Mouse (Mus musculus) spleen, adult 18-20 months (tissue): Measurements from ENCODE around the gene Higd1a.

ENCODE experiments used
- DNase-seq, 2 experiments: peaks; one replicate each; pipeline ENCODE4 v3.0.0; 2022; ENCODE audit warnings: mixed read lengths in 2 of 2

The Higd1a gene

DNA sequence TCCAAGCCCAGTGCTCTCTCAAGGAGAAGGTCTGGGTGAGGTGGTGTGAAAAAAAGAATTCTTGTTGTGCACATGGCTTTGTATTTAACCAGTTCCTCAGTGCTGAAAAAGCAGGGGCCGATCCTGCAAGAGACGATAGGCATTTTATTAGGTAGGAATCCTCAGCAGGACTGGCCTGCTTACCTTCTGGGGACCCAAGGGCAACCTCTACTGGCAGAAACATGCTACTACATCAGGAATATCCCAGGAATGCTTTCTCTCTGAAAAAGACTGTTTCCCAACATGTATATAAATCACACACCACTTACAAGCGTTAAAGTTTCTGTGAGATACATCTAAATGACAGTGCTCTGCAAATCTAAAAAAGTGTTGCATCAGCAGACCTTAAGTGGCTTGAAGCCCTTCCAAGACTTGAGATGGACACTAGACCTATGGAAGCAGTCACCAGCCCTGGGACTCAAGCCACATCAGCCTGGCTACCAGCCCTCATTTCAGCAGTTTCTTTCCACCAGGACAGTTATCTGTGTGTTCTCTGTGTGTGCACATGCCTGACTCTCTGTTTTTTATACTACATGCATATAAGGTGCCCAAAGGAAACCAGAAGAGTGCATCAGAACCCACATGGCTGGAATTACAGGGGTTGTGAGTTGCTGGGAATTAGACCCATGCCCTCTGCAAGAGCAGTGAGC, 19.0 kb upstream of the Higd1a start:
- DNase-seq: no peak

GRCm38 (mm10) chr9:121873578-121873977, 15.4 kb upstream of the Higd1a start:
- DNase-seq: no peak

GRCm38 (mm10) chr9:121872062-121872683, 14.0 kb upstream of the Higd1a start:
- DNase-seq: no peak

GRCm38 (mm10) chr9:121869973-121870515, 11.9 kb upstream of the Higd1a start:
- no peak for DNase-seq

DNA sequence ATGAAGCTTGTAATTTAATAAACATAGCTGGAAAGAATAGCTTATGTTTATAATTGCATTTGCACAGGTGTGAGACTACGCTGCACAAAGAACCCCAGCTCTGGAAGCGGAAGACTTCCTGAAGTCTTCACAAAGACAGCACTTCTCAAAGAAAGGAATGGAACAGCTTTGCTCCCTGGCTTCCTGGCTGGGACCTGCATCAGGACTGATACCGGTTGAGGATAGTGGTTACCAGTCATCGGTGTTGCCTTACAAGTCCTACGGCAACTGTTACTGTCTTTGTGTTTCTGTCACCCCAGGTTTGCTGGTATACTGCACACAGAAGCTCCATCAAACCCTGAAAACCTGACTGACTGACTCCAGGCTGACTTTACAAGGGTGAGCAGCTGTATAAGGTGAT, 11.3 kb upstream of the Higd1a start:
- DNase-seq: no peak

DNA sequence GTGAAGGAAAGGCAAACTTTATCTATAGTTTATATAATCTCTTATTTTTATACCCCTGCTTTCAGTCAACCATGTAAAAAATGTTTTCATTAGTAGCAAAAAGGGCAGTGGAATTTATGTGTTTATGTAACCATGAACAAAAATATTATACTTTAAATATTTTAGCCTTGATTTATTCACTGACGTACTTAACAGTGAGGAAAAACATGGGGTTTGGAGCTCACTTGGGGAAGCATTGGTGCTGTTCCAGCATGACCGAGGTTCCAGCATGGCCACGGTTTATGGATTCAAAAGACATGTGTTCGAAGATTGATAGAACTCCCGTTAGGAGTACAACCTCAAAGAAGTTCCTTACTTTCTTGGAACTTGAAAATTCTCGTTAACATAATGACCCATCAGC, 10.1 kb upstream of the Higd1a start:
- DNase-seq: no peak

- DNase-seq: no peak
These were observed 9.5 kb upstream of the Higd1a start for GRCm38 (mm10) chr9:121867632-121868031.

DNA sequence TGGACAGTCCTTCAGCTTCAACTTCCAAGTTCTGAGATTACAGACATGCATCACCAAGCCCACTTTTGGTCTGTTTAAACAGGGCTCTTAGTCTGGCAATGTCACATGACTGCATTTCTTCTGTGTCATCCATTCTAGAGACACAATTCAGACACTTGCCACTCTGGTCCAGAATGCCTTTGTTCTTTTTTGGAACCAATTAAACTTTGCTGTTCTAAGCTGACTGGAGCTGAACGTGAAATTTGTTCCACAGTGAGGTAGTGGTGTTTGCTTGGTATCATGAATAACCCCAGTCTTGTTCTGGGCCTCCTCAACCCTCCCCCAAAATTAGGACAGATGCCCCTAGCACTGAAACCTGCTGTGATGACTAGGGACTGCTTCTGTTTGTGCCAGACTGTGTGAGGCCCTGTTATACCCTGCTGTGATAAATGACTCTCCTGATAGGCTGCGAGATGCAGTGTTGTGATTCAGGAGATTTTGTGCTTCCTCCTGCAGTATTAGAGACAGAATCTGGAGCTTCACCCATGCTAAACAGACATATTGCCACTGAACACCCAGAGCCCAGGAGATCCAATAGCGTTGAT, 7.4 kb upstream of the Higd1a start:
- no peak for DNase-seq

- DNase-seq: no peak
These were observed 6.7 kb upstream of the Higd1a start for GRCm38 (mm10) chr9:121864837-121865236.

DNA sequence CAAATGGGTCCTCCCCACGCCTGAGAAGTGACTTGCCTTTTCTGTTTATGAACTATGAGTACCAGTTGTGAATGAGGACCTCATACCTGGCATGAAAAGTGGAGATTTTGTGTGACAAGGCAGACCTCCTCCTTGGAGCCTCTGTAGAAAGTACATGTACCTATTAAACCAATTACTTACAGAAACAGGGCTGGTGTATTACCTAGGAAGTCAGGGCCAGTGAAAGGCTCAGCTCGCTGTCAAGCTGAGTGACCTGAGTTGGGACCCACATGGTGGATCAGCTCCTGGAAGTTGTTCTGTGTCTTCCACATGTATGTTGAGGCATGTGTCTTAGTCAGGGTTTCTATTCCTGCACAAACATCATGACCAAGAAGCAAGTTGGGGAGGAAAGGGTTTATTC, 2.8 kb upstream of the Higd1a start:
- DNase-seq: no peak

DNA sequence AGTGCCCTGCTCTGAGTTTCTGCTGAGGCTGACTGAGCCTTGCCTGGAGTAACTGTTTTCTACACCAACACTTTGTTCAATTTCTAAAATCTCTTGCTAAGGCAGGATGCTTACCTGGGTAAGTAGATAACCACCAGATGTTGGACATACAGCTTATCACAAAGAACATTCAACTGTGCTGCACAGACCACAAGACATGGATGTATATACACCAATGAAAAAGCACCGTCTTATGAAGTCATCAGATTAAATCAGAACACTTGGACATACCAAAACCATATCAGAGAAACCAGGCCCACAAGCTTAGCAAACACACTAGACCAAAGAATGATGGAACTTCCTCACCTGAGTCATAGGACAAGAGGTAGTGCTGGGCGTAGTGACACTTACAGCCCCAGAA, 1.2 kb upstream of the Higd1a start:
- no peak for DNase-seq

DNA sequence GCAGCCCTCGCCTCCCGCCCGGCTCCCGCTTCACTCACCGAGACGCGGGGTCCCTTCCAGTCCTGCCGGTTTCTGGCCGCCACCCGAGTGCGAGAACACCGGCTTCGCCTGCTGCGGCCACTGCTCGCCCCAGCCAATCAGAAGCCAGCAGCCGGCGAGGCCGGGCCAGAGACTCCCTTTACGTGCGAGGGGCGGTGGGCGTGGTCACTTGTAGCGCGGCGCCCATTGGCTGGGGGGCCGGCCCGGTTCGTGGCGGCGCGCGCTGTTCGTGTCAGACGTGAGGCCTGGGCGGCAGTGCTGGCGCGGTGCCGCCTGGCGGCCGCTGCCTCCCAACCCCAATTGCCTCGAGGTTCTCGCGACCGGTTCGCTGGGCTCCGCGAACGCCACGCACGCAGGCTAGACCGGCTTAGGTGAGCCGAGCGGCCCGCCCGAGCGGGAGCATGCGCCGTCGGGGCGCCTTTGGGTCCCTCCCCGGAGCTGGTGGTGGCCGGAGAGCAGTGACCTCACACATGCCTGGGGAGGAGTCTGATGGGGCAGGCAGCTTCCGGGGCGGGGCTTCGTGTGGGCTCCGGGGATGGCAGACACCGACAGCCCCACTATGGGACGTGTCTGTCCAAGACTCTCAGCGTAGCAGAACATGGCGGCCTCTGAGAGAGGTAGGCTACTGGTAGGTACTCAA, 549 bp downstream of the Higd1a start:
- DNase-seq: peak; percentile 96 to 98

- no peak for DNase-seq
These were observed 1.3 kb downstream of the Higd1a start for GRCm38 (mm10) chr9:121856649-121857416.

DNA sequence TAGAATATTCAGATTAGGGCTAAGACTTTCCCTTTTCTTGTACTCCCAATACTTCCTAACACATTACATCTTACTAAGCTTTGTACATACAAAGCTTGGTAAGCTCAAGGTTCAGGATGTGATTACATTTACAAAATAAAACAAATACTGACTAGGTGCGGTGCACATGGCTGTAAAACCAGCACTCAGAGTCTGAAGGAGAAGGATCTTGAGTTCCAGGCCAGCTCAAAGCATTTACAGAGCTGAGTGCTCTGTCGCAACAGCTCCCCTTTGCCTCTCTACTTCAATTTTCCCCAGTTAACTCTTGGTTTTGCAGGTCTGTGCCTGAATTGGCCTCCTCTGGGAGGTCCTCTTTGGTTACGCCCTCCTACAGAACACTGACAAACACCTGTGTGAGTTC, 3.9 kb downstream of the Higd1a start:
- no peak for DNase-seq

- no peak for DNase-seq
These were observed 10.3 kb downstream of the Higd1a start for GRCm38 (mm10) chr9:121847842-121848241.

DNA sequence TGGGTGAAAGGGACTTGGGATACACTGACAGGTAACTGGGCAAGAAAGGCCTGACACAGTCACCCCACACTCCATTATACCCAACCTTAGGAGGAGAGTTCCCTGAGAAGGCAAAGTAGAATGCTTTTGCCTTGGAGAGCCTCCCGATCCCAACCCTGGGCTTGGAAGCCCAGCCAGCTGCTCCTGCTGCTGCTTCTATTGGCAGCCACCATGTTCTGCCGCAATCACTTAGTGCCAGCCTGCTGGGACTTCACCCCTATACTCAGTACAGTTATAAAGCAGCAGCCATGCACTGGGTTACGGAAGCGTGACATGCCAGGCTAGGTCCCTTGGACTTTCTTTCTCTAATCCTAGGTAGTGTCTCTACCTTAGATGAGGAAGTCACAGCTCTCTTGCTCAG, 11.0 kb downstream of the Higd1a start:
- no peak for DNase-seq

GRCm38 (mm10) chr9:121846526-121847118, 11.5 kb downstream of the Higd1a start:
- peak in 1 of 2 experiments; percentile 19 for DNase-seq

DNA sequence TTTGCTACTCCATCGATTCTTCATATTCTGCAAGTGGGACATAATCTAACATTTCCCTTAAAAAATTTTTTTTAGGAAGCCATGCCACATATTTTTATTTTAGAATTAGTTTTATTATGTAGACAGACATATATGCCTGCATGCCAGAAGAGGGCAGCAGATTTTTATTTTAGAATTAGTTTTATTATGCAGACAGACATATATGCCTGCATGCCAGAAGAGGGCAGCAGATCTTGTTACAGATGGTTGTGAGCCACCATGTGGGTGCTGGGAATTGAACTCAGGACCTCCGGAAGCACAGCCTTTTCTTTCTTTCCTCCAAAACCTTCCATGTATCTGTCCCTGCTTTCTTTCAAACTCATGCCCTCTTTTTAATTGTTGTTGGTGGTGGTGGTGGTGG, 15.2 kb downstream of the Higd1a start:
- DNase-seq: no peak

- no peak for DNase-seq
These were observed 18.6 kb downstream of the Higd1a start for GRCm38 (mm10) chr9:121839622-121839965.

DNA sequence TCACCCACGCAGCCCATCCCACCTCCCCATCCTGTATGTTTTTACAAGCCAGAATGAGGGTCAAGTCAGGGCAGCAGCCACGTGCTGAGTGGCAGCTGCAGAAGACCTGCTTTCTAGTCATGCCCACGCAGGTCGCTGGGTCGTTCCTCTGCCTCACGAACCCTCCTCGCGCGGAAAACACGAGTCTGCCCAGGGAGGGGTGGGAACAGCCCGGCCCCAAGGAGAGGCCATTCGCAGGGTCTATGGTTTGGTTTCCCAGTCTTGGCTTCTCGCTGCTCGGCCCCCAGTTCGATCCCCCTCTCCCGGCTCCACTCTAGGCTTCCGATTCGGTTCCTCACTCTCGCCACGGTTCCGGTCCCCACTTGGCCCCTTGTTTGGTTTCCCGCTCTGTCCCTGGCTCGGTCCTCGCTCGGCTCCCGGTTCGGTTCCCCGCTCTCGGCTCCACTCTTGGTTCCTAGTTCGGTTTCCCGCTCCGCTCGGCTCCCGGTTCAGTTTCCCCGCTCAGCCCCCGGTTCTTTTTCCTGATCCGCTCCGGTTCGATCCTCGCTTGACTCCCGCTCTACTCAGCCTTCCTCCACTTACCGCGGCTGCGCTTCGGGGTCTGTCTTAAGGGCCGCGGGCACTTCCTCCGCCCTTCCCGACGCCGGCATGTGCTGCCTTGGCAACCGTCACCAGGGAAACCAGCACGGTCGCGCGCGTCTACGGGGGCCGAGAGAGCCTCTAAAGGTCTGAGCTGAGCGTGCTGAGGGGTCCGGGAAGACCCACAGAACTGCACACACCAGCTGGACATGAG, 19.1 kb downstream of the Higd1a start, which contains the start of gene Ccdc13:
Ccdc13 (minus strand) TSS at position 633 of the 793 bp plus-strand sequence.
- DNase-seq: peak; percentile 44 to 52

DNA sequence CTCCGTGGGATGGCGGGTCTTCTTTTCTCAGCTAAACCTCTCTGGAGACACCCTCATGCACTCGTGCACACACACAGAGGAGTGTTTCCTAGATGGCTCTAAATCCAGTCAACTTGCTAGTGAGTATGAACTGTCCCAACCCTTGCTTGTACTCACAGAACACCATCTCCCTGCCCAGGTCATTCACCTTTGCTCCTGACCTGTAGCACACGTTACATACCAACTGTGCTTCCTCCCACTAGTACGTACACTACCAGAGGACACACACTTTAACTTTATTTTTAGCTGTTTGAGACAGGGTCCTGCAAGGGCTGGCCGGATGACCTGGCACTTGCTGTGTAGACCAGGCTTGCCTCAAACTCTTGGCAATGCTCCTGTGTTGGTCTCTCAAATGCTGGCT, 20.2 kb downstream of the Higd1a start:
- DNase-seq: no peak
